13 mouse cellular contexts compared by ENCODE assay signal in the genomic region with DNA sequence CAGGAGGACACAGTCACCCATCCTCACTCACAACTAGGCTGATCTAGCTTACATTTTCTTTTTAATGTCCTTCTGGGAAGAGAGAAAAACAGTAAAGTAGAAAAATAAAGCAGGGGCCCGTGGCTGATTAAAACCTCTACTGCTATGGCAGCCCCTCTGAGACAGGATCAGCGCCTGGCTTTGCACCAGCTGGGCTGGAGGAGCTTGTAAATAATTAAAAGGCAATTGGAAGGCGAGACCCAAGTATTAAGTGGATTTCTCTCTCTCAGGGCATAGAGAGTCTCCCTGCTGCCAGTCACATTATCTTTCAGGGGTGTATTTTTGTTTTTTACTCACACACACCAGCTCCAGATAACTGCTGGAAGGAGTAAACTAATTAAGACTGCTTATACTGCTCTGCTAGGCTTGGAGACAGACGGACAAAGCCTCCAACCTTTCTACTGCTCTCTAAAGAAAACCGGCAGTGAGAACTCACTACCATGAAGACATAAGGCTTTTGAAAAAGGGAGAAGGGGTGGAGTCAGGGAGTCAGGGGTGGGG. TPM values are rescaled to one million over a fixed set of nuclear protein-coding genes. Genes with fewer than 3 reads are reported as not detected.
DNase-seq lines count a peak whose midpoint lies in the region; ATAC-seq and TF ChIP-seq lines count a peak whose summit lies in the region.
"Had no signal": no experiment of that assay in that cellular context is flagged by ENCODE, and none has a peak within 500 bp of the region (broad histone marks: within the 10 kb centered on the region; RNA-seq: fewer than 3 reads in every experiment).

No protein-coding gene starts in this region.

- H3K27ac ChIP-seq in liver, embryonic 12.5 days, result peak overlapping the region; percentile 12; the same call in 1 of the 2 replicates
- no peak overlapping the region for H3K27ac ChIP-seq in liver, embryonic 11.5 days (ENCODE audit: low read depth, low read length)
- peak overlapping the region; percentile 38 for H3K27ac ChIP-seq in forebrain, embryonic 15.5 days (replicated peaks)
- peak overlapping the region; percentile 68 for H3K27ac ChIP-seq in midbrain, embryonic 15.5 days
- H3K27ac ChIP-seq in thymus, adult 2 months (ENCODE audit: control insufficient read depth, insufficient read depth, low read length), result no peak overlapping the region
- H3K27ac ChIP-seq: embryonic facial prominence, embryonic 13.5 days had no signal

- whole genome bisulfite sequencing in liver, embryonic 12.5 days (ENCODE audit: insufficient replicate concordance), result 72% methylated on average over 5 of the region's 5 CpGs
- WGBS in liver, embryonic 11.5 days, result 69% methylated on average over 5 of the region's 5 CpGs
- WGBS in forebrain, embryonic 15.5 days, result 10% methylated on average over 5 of the region's 5 CpGs
- 22% methylated on average over 5 of the region's 5 CpGs for WGBS in midbrain, embryonic 15.5 days
- WGBS in thymus, adult 2 months, result 98% methylated on average over 5 of the region's 5 CpGs

- no peaks in the 10 kb centered on the region for H3K27me3 ChIP-seq in liver, embryonic 12.5 days (replicated peaks)
- H3K27me3 ChIP-seq in liver, embryonic 11.5 days (replicated peaks; ENCODE audit: control insufficient read depth, insufficient read depth, low read length), result no peaks in the 10 kb centered on the region
- H3K27me3 ChIP-seq in forebrain, embryonic 15.5 days, result no peaks in the 10 kb centered on the region
- no peaks in the 10 kb centered on the region for H3K27me3 ChIP-seq in midbrain, embryonic 15.5 days (replicated peaks)
- H3K27me3 ChIP-seq in thymus, adult 2 months (ENCODE audit: control insufficient read depth, insufficient read depth, low read length), result no peaks in the 10 kb centered on the region
- H3K27me3 ChIP-seq: embryonic facial prominence, embryonic 13.5 days had no signal

- peaks cover 29% of the 10 kb centered on the region for H3K36me3 ChIP-seq in liver, embryonic 12.5 days
- H3K36me3 ChIP-seq in liver, embryonic 11.5 days (ENCODE audit: control insufficient read depth, insufficient read depth, low read length), result no peaks in the 10 kb centered on the region
- H3K36me3 ChIP-seq in forebrain, embryonic 15.5 days, result no peaks in the 10 kb centered on the region
- H3K36me3 ChIP-seq in midbrain, embryonic 15.5 days (replicated peaks), result no peaks in the 10 kb centered on the region
- peaks cover 21% of the 10 kb centered on the region for H3K36me3 ChIP-seq in thymus, adult 2 months (ENCODE audit: control insufficient read depth, insufficient read depth, low read length)

- DNase-seq in liver, embryonic 11.5 days (ENCODE audit: low spot score), result no peak
- DNase-seq in kidney, postnatal 10 days, result peak; percentile 44
- no peak for DNase-seq in yolk sac, embryonic 10.5 days (ENCODE audit: low spot score)
- DNase-seq in thymus, adult 2 months, result no peak
- DNase-seq in right cerebral cortex, postnatal 25 days, result no peak
- DNase-seq: adrenal gland, postnatal 10 days; cerebellum, adult 2 months; lung, adult 2 months; right cerebral cortex, adult 18-20 months had no signal

- no peak for TF ChIP-seq CTCF in thymus, adult 2 months (IDR thresholded peaks at IDR 0.05; ENCODE audit: borderline replicate concordance, control insufficient read depth, extremely low read depth, insufficient read depth, low read length, poor library complexity)

- TF ChIP-seq POLR2A in thymus, adult 2 months (IDR thresholded peaks at IDR 0.05; ENCODE audit: control insufficient read depth, extremely low read depth, insufficient read depth, low read length, poor library complexity), result no peak

- H3K4me2 ChIP-seq in liver, embryonic 12.5 days, result no peak overlapping the region
- no peak overlapping the region for H3K4me2 ChIP-seq in liver, embryonic 11.5 days
- no peak overlapping the region for H3K4me2 ChIP-seq in forebrain, embryonic 15.5 days (replicated peaks)
- H3K4me2 ChIP-seq in midbrain, embryonic 15.5 days, result no peak overlapping the region
- H3K4me2 ChIP-seq: embryonic facial prominence, embryonic 13.5 days had no signal

- peaks cover 79% of the 10 kb centered on the region for H3K4me1 ChIP-seq in liver, embryonic 12.5 days
- peaks cover 62% of the 10 kb centered on the region for H3K4me1 ChIP-seq in liver, embryonic 11.5 days (replicated peaks; ENCODE audit: control insufficient read depth, insufficient read depth, low read length)
- peaks cover 59% of the 10 kb centered on the region for H3K4me1 ChIP-seq in forebrain, embryonic 15.5 days
- H3K4me1 ChIP-seq in midbrain, embryonic 15.5 days, result peaks cover 60% of the 10 kb centered on the region
- peaks cover 31% of the 10 kb centered on the region for H3K4me1 ChIP-seq in thymus, adult 2 months (replicated peaks; ENCODE audit: control insufficient read depth, insufficient read depth, low read length)

- no peak overlapping the region for H3K4me3 ChIP-seq in liver, embryonic 12.5 days
- no peak overlapping the region for H3K4me3 ChIP-seq in liver, embryonic 11.5 days (ENCODE audit: low read depth, low read length)
- H3K4me3 ChIP-seq in forebrain, embryonic 15.5 days, result no peak overlapping the region
- no peak overlapping the region for H3K4me3 ChIP-seq in midbrain, embryonic 15.5 days
- H3K4me3 ChIP-seq in thymus, adult 2 months (ENCODE audit: control insufficient read depth, insufficient read depth, low read length), result no peak overlapping the region
- H3K4me3 ChIP-seq: embryonic facial prominence, embryonic 13.5 days had no signal

- no peak overlapping the region for H3K9ac ChIP-seq in liver, embryonic 12.5 days
- H3K9ac ChIP-seq in liver, embryonic 11.5 days (ENCODE audit: low read depth, low read length), result no peak overlapping the region
- no peak overlapping the region for H3K9ac ChIP-seq in forebrain, embryonic 15.5 days (replicated peaks)
- no peak overlapping the region for H3K9ac ChIP-seq in midbrain, embryonic 15.5 days
- H3K9ac ChIP-seq: embryonic facial prominence, embryonic 13.5 days had no signal

- no peak for ATAC-seq in liver, embryonic 12.5 days
- no peak for ATAC-seq in liver, embryonic 11.5 days (replicated peaks; ENCODE audit: low FRiP score)
- peak; percentile 62 for ATAC-seq in forebrain, embryonic 15.5 days (replicated peaks)
- ATAC-seq in midbrain, embryonic 15.5 days (replicated peaks), result peak; percentile 44; the same call in 1 of the 2 replicates

- no peaks in the 10 kb centered on the region for H3K9me3 ChIP-seq in liver, embryonic 12.5 days (replicated peaks)
- H3K9me3 ChIP-seq in liver, embryonic 11.5 days (ENCODE audit: control insufficient read depth, low read length), result no peaks in the 10 kb centered on the region
- H3K9me3 ChIP-seq in forebrain, embryonic 15.5 days, result no peaks in the 10 kb centered on the region
- no peaks in the 10 kb centered on the region for H3K9me3 ChIP-seq in midbrain, embryonic 15.5 days
- H3K9me3 ChIP-seq: embryonic facial prominence, embryonic 13.5 days had no signal

RNA-seq across cellular contexts. Expression of gene Arid3b, which starts 27.8 kb away (rescaled TPM):
- polyA plus RNA-seq in liver, embryonic 12.5 days (2016; fragmentation: Nextera tagmentation; extraction: Ambion mirVana), result 15.6 and 16.0 TPM in 2 replicates
- polyA plus RNA-seq in liver, embryonic 11.5 days (2014; fragmentation: Nextera tagmentation; extraction: Ambion mirVana), result 20.3 and 21.4 TPM in 2 replicates
- 8.0 and 9.2 TPM in 2 replicates for polyA plus RNA-seq in forebrain, embryonic 15.5 days (2015; fragmentation: Nextera tagmentation; extraction: Ambion mirVana)
- polyA plus RNA-seq in midbrain, embryonic 15.5 days (2015; fragmentation: Nextera tagmentation; extraction: Ambion mirVana), result 9.2 and 10.5 TPM in 2 replicates
- polyA plus RNA-seq in thymus, adult 2 months (2012; rRNA removed), result 68.0 and 70.3 TPM in 2 replicates

RNA-seq across cellular contexts. Expression of gene Clk3, which starts 43.2 kb away (rescaled TPM):
- polyA plus RNA-seq in liver, embryonic 12.5 days (2016; fragmentation: Nextera tagmentation; extraction: Ambion mirVana), result 99.8 and 104 TPM in 2 replicates
- polyA plus RNA-seq in liver, embryonic 11.5 days (2014; fragmentation: Nextera tagmentation; extraction: Ambion mirVana), result 85.0 and 85.1 TPM in 2 replicates
- 88.6 and 93.0 TPM in 2 replicates for polyA plus RNA-seq in forebrain, embryonic 15.5 days (2015; fragmentation: Nextera tagmentation; extraction: Ambion mirVana)
- polyA plus RNA-seq in midbrain, embryonic 15.5 days (2015; fragmentation: Nextera tagmentation; extraction: Ambion mirVana), result 75.4 and 86.2 TPM in 2 replicates
- 597 and 762 TPM in 2 replicates for polyA plus RNA-seq in thymus, adult 2 months (2012; rRNA removed)

Comparison
In these comparisons a context has a peak if more than half of its experiments do, and no peak if none do; other contexts are left out.
1. H3K27ac ChIP-seq: peak in liver, embryonic 12.5 days (single experiment), forebrain, embryonic 15.5 days (single experiment) and midbrain, embryonic 15.5 days (single experiment); none in liver, embryonic 11.5 days (single experiment) and thymus, adult 2 months (single experiment).
2. ATAC-seq: peak in forebrain, embryonic 15.5 days (single experiment) and midbrain, embryonic 15.5 days (single experiment); none in liver, embryonic 12.5 days (single experiment) and liver, embryonic 11.5 days (single experiment).